Mouse (Mus musculus): ENCODE results near the gene Zc3hav1. TPM values are rescaled to one million over a fixed set of nuclear protein-coding genes. Genes with fewer than 3 reads are reported as not detected.
"Not testable (repeated sequence)": the region's sequence is repeated elsewhere in the genome, so short reads cannot be mapped to it uniquely, and the experiment has no call there.

Zc3hav1 gene
- polyA plus RNA-seq, 1 experiment from 2014 or later = 2.0 TPM

DNA sequence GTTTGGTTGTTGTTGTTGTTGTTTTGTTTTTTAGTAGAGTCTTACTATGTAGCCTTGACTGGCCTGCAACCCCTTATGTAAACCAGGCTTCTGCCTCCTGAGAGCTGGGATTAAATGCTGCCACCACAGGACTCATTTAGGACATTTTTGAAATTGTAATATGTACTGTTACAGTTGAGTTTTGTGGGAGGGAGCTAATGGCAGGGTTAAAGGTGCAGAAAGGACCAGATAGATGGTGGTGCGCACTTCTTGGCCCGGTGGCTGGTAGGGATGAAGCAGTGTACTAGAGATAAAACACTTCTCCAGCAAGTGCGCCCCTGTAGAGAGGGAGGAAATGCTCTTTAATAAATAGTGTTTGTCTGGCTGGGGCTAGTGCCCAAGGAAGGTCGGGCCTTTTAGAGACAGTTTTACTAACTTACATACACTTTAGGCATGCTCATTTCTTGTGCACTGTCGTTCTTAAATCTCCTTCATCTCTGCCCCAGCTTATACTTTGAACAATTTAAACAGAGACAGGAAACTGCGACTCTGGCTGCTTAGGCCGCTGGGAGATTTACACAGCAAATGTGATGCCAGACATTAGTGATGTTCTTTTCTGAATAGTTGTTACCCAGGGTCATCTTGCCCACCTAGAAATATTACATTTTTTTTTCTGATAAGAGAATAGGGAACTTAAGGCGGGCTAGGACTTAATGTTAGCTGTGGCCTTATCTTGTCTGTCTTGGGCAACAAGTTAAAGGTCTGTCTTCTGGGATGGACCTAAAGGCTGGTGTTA lies 4.0 kb upstream of the Zc3hav1 start:
- no peak overlapping the region for H3K27ac ChIP-seq
- 71% methylated on average over 8 of the region's 8 CpGs for WGBS
- no peak for DNase-seq (ENCODE audit: extremely low spot score, low spot score)
- no peaks in the 10 kb centered on the region for H3K9me3 ChIP-seq
- peaks cover 54% of the 10 kb centered on the region for H3K27me3 ChIP-seq (ENCODE audit: poor library complexity, severe bottlenecking)
- no peaks in the 10 kb centered on the region for H3K36me3 ChIP-seq (replicated peaks)
- peaks cover 26% of the 10 kb centered on the region for H3K4me1 ChIP-seq
- no peak overlapping the region for H3K4me3 ChIP-seq

DNA sequence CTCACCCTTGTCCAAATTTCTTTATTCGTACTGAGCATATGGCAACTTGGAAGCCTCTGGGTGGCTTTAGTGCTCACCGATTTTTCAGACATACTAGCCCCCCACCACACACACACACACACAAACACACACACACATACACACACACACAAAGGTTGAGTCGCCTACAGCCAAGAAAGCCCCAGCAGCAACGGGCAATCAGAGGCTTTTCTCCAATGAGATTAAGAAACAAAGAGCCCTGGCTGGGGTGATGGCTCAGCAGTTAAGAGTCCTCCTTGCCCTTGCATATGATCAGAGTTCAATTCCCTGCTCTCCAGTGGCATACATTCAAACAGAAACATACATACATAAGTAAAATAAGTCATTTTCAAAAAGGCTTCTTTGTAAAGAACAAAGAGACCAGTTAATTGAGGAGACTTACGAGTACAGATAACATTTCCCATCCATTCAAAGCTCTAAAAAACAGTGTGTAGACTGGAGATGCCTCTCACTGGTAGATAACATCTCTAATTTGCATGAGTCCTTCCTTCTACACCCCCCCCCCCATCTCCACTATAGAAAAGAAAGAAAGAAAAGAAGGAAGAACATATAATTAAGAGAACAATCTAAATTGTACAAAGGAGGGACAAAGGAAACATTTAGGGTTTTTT lies 3.3 kb upstream of the Zc3hav1 start:
- H3K4me1 ChIP-seq = peaks cover 27% of the 10 kb centered on the region
- no peak for DNase-seq (ENCODE audit: extremely low spot score, low spot score)
- no peak overlapping the region for H3K4me3 ChIP-seq
- H3K27me3 ChIP-seq (ENCODE audit: poor library complexity, severe bottlenecking) = peaks cover 61% of the 10 kb centered on the region
- 27% methylated on average over 5 of the region's 5 CpGs for WGBS
- no peaks in the 10 kb centered on the region for H3K36me3 ChIP-seq (replicated peaks)
- H3K9me3 ChIP-seq = no peaks in the 10 kb centered on the region
- no peak overlapping the region for H3K27ac ChIP-seq

DNA sequence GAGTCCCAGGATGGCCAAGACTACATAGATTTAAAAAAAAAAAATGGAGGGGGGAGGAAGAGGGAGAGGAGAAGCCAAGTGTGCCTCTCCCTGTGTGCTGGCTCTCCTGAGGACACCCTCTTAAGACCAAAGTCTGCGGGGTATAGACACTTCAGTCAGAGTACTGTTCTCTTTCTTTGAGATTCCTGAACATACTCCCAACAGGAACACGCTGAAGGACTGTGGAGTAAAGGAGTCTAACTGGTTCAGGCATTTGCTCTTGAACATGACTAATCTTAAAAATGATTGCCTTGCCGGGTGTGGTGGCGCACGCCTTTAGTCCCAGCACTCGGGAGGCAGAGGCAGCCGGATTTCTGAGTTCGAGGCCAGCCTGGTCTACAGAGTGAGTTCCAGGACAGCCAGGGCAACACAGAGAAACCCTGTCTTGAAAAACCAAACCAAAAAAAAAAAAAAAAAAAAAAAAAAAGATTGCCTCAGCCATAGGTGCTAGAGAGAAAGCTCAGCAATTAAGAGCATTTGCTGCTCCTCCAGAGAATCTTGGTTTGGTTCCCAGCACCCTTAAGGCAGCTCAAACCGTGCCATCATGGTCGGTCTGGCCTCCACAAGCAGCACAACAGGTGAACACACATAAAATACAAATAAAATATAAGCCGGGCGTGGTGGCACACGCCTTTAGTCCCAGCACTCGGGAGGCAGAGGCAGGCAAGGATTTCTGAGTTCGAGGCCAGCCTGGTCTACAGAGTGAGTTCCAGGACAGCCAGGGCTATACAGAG lies 2.4 kb upstream of the Zc3hav1 start:
- H3K27ac ChIP-seq; H3K4me3 ChIP-seq; H3K36me3 ChIP-seq (replicated peaks); DNase-seq (ENCODE audit: extremely low spot score, low spot score); H3K9me3 ChIP-seq: not testable (repeated sequence)
- peaks cover 69% of the 10 kb centered on the region for H3K27me3 ChIP-seq (ENCODE audit: poor library complexity, severe bottlenecking)
- peaks cover 27% of the 10 kb centered on the region for H3K4me1 ChIP-seq
- WGBS = 70% methylated on average over 15 of the region's 15 CpGs

DNA sequence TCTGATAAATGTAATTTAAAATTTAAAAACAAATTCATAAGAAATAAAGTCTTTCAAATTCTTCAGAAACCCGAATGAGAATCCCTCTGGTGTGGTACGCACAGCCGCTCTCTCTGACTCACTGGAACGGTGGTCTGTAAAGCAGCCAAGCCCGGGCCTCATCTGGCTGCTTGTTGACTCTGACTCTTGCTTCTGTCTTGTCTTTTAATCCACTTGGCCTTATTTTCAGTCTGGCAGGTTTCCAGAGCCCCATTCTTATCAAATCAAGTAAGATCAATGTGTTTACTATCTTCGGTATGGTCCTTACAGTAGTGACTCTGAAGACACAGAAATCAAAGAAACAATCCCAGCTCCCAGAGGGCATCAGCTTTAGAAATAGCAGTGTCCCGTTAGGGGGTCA lies 1.5 kb upstream of the Zc3hav1 start:
- Histone ChIP-seq H3K36me3 (replicated peaks) (no peaks in the 10 kb centered on the region), H3K4me3 (no peak overlapping the region), H3K4me1 (peaks cover 27% of the 10 kb centered on the region), H3K27me3 (ENCODE audit: poor library complexity, severe bottlenecking) (peaks cover 79% of the 10 kb centered on the region), H3K9me3 (no peaks in the 10 kb centered on the region), H3K27ac (no peak overlapping the region)
- WGBS = 5% methylated on average over 7 of the region's 7 CpGs
- DNase-seq (ENCODE audit: extremely low spot score, low spot score) = no peak

DNA sequence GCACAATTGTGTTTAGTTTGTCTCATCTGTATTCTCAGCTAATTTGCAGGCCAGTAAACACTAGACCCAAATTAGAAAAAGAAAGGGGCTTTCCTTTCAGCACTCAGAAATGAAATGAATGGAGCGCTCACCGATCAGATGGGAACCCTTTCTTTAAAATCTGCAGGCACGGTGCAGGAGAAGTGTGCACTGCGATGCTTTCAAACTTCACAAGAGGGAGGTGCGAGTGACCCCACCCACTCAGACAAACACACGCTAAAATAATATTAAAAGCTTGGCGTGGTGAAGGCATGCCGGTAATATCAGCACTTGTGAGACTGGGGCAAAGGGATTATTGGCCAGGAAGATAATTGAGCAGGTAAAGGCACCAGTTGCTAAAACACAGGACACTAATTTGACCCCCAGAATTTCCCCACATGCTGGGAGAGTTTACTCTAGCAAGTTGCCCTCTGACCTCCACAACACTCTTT lies 986 bp upstream of the Zc3hav1 start:
- Histone ChIP-seq H3K27me3 (ENCODE audit: poor library complexity, severe bottlenecking) (peaks cover 84% of the 10 kb centered on the region), H3K4me3 (peak overlapping the region; percentile 57)
- no peak for DNase-seq (ENCODE audit: extremely low spot score, low spot score)

DNA sequence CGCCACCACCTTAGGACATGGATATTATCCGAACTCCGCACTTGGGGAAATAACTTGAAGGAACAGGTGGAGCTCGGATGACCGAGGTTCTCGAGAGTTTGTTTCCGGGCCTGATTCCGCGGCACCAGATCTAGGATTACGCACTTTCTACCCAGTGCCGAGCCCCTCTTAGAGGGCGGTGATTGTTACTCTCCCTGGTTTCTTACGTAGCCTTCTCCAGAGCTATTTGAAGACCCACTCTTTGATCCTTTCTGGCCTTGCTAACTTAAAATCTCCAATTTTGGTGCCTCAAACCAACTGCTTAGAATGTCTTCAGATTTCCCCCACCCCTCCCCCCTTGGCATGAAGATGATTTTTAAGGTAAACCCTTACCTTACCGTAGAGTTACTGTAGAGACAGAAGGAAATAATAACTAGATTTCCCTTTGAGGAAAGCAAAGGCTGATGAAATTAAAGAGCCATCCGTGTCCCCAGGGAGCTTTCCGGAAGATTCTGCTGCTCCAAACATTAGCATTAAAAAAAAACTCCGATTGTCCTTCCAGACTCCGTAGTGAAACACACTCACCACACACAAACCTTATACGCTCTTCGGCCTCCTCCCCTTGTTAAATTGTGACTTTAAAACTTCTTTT lies 435 bp upstream of the Zc3hav1 start:
- peaks cover 27% of the 10 kb centered on the region for H3K4me1 ChIP-seq
- no peaks in the 10 kb centered on the region for H3K9me3 ChIP-seq
- H3K36me3 ChIP-seq (replicated peaks) = no peaks in the 10 kb centered on the region
- 1% methylated on average over 20 of the region's 20 CpGs for WGBS
- no peak for DNase-seq (ENCODE audit: extremely low spot score, low spot score)
- H3K27ac ChIP-seq = no peak overlapping the region
- H3K4me3 ChIP-seq = peak overlapping the region; percentile 57
- H3K27me3 ChIP-seq (ENCODE audit: poor library complexity, severe bottlenecking) = peaks cover 90% of the 10 kb centered on the region

More for the DNA sequence above, 986 bp upstream of the Zc3hav1 start:
- H3K9me3 ChIP-seq = no peaks in the 10 kb centered on the region
- WGBS = under 1% methylated on average over 8 of the region's 8 CpGs
- peaks cover 27% of the 10 kb centered on the region for H3K4me1 ChIP-seq
- H3K27ac ChIP-seq = no peak overlapping the region
- H3K36me3 ChIP-seq (replicated peaks) = no peaks in the 10 kb centered on the region

DNA sequence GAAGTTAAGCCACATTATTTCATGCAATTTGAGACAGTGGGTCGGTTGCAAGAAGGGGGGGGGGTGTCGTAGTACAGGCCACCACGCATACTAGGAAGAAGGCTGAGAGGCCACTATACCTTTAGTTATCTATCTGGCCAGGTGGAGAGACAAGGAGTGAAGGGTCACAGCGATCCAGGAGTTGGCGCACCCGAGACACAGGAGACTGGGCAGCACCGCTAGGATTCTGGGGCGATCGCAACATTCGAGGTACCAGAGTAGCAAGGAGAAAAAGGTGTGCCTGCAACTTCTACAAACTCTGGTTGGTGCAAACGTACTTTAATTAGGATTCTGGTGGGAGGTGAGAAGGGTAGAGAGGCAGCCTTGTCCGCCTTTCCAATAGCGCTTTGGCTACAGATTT lies 1.2 kb downstream of the Zc3hav1 start:
- peak overlapping the region; percentile 57 for H3K4me3 ChIP-seq
- no peak overlapping the region for H3K27ac ChIP-seq
- 4% methylated on average over 13 of the region's 13 CpGs for WGBS
- no peaks in the 10 kb centered on the region for H3K9me3 ChIP-seq
- no peaks in the 10 kb centered on the region for H3K36me3 ChIP-seq (replicated peaks)
- peak; percentile 18 for DNase-seq (ENCODE audit: extremely low spot score, low spot score)
- H3K4me1 ChIP-seq = peaks cover 27% of the 10 kb centered on the region
- peaks cover 90% of the 10 kb centered on the region for H3K27me3 ChIP-seq (ENCODE audit: poor library complexity, severe bottlenecking)

DNA sequence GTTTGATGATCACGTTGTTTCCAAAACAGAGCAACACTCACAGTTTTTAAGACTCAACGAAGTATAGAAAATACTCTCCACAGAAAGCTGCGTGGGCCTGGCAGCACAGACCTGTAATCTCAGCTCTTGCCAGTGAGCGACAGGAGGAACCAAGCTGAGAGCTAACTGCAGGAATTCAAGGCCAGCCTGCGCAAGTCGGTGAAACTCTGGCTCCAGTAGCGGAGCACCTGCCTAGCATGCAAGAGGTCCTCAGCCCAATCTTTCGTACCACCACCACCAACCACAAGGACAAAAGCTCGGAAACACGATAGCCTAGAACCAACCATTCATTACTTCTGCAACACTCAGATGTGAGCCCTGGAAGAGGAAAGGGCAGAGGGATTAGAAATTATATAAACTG lies 2.0 kb downstream of the Zc3hav1 start:
- Histone ChIP-seq H3K36me3 (replicated peaks) (no peaks in the 10 kb centered on the region), H3K27ac (no peak overlapping the region), H3K4me3 (0 out of 2 replicates have a peak overlapping the region, but pooled peaks have one; percentile 57), H3K9me3 (no peaks in the 10 kb centered on the region), H3K27me3 (ENCODE audit: poor library complexity, severe bottlenecking) (peaks cover 85% of the 10 kb centered on the region), H3K4me1 (peaks cover 27% of the 10 kb centered on the region)
- DNase-seq (ENCODE audit: extremely low spot score, low spot score) = peak; percentile 35
- 6% methylated on average over 10 of the region's 10 CpGs for WGBS

DNA sequence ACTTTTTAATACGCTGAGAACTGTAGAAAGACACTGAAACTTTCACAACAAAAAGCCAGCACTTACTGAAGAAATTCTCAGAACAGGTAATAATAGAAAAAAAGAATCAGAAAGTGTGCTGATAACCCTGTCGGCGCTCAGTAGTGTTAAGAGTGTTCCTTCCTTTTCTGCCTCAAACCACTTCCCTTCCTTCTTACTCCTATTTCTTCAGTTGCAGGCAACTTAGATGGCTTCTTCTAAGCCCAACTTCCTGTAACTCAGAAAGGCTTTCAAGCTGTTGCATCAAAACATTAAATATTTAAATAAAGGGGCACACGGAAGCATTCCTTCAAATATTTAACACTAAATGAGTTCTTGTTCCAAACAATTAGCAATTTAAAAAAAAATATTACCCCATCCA lies 2.5 kb downstream of the Zc3hav1 start:
- Histone ChIP-seq H3K4me1 (peaks cover 27% of the 10 kb centered on the region), H3K36me3 (replicated peaks) (no peaks in the 10 kb centered on the region), H3K9me3 (no peaks in the 10 kb centered on the region), H3K27ac (no peak overlapping the region), H3K4me3 (no peak overlapping the region), H3K27me3 (ENCODE audit: poor library complexity, severe bottlenecking) (peaks cover 81% of the 10 kb centered on the region)
- WGBS = 54% methylated on average over 4 of the region's 4 CpGs
- no peak for DNase-seq (ENCODE audit: extremely low spot score, low spot score)

DNA sequence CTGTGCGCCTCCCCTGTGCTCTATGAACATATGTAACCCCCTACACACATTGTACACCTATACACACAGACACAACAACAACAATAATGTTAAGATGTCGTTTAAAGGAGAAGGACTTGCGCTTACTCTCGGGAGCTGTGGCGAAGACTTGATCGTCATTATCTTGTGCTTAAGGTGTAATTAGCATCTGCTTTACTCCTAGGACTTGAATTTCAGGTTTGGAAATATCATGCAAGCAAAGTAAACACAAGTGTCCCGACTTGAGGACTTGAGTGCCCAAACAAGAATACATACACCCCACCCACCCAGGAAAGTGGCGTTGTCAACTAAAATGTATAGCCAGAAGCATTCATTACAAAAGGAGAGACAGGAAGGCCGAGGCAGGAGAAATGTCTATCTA lies 4.6 kb downstream of the Zc3hav1 start:
- peaks cover 60% of the 10 kb centered on the region for H3K27me3 ChIP-seq (ENCODE audit: poor library complexity, severe bottlenecking)
- 76% methylated on average over 9 of the region's 9 CpGs for WGBS

DNA sequence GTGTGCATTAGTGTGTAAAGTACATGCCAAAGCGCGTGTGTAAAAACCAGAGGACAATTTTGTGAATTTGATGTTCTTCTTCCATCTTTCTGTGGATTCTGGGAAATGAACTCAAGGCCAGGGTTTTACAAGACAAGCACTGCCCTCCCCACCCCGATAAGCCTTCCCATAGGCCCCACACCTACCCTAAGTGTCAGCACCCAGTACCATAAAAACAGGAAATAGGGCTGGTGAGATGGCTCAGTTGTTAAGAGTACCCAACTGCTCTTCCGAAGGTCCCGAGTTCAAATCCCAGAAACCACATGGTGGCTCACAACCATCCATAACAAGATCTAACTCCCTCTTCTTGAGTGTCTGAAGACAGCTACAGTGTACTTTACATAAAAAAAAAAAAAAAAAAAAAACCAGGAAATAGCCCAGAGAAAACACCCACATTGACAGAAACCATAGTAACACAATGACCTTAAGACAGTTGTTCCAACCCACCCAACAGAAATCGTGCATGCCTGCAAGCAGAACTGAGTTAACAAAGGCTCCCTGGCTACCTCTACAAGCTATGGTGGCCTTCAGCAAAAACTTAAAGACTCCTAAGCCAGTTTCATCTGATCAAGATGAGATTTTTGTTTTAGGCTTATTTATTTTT lies 5.5 kb downstream of the Zc3hav1 start:
- Histone ChIP-seq H3K27me3 (ENCODE audit: poor library complexity, severe bottlenecking) (peaks cover 51% of the 10 kb centered on the region), H3K4me1 (peaks cover 6% of the 10 kb centered on the region), H3K9me3 (no peaks in the 10 kb centered on the region), H3K36me3 (replicated peaks) (no peaks in the 10 kb centered on the region), H3K27ac (no peak overlapping the region), H3K4me3 (no peak overlapping the region)
- 90% methylated on average over 6 of the region's 6 CpGs for WGBS
- no peak for DNase-seq (ENCODE audit: extremely low spot score, low spot score)

More for the DNA sequence above, 4.6 kb downstream of the Zc3hav1 start:
- Histone ChIP-seq H3K36me3 (replicated peaks) (no peaks in the 10 kb centered on the region), H3K9me3 (no peaks in the 10 kb centered on the region), H3K4me3 (no peak overlapping the region), H3K4me1 (peaks cover 15% of the 10 kb centered on the region), H3K27ac (no peak overlapping the region)
- no peak for DNase-seq (ENCODE audit: extremely low spot score, low spot score)

DNA sequence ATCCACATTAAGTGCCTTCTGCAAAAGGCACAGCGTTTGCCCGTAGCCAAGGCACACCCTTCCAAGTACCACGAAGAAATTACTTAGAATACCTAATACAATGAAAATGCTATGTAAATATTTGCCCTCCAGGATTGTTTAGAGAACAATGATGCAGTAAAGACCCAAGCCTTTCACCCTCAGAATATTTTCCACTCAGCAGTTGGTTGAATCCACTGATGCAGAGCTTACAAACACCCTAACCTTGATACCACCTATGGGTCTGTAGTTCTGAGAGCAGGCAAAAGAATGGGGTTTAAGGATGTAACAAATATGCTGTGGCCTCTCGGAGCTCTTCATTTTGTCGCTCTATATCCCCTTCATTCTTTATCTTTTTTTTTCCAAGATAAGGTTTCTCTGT lies 6.5 kb downstream of the Zc3hav1 start:
- no peaks in the 10 kb centered on the region for H3K9me3 ChIP-seq
- H3K27ac ChIP-seq = no peak overlapping the region
- no peak for DNase-seq (ENCODE audit: extremely low spot score, low spot score)
- H3K36me3 ChIP-seq (replicated peaks) = no peaks in the 10 kb centered on the region
- no peak overlapping the region for H3K4me3 ChIP-seq
- H3K4me1 ChIP-seq = no peaks in the 10 kb centered on the region
- WGBS = 85% methylated on average over 5 of the region's 5 CpGs
- H3K27me3 ChIP-seq (ENCODE audit: poor library complexity, severe bottlenecking) = peaks cover 40% of the 10 kb centered on the region

Measured in forebrain, embryonic 10.5 days (tissue).